Mouse (Mus musculus) megakaryocyte, embryonic 14.5 days (primary cell): ENCODE measurements around the gene Bcas3. TPM values are rescaled to one million over a fixed set of nuclear protein-coding genes. Genes with fewer than 3 reads are reported as not detected.

ENCODE experiments used
- H3K27me3 ChIP-seq: replicated peaks from 2 replicates; pipeline ENCODE3; 2012; ENCODE audit warnings: inconsistent platforms
- H3K36me3 ChIP-seq: replicated peaks from 2 replicates; pipeline ENCODE3; 2012; ENCODE audit warnings: low read length, inconsistent platforms, mixed read lengths
- H3K4me1 ChIP-seq: 2 replicates; pipeline ENCODE4 v1.6.1; 2012; ENCODE audit warnings: inconsistent platforms
- H3K4me3 ChIP-seq: replicated peaks from 2 replicates; pipeline ENCODE3; 2012; ENCODE audit warnings: moderate library complexity, mild to moderate bottlenecking, inconsistent platforms
- H3K9me3 ChIP-seq: 2 replicates; pipeline ENCODE4 v1.6.1; 2012; ENCODE audit warnings: inconsistent platforms
- FLI1 ChIP-seq: IDR thresholded peaks from 2 replicates; pipeline ENCODE4 v1.6.1; 2012; ENCODE audit warnings: low read length, inconsistent platforms, mixed read lengths
- GATA1 ChIP-seq: IDR thresholded peaks from 3 replicates; pipeline ENCODE4 v1.6.1; 2012; ENCODE audit warnings: mixed read lengths, low read length, inconsistent platforms, borderline replicate concordance
- polyA plus RNA-seq: library from polyadenylated mRNA; stranded (reverse); fragments of >175 nt; gene quantifications from 2 replicates; pipeline ENCODE4 v1.2.3, GENCODE M21; 2012; ENCODE audit warnings: low replicate concordance; ENCODE audit not compliant: insufficient read depth

Gene Bcas3
- polyA plus RNA-seq, 1 experiment = 212 TPM

DNA sequence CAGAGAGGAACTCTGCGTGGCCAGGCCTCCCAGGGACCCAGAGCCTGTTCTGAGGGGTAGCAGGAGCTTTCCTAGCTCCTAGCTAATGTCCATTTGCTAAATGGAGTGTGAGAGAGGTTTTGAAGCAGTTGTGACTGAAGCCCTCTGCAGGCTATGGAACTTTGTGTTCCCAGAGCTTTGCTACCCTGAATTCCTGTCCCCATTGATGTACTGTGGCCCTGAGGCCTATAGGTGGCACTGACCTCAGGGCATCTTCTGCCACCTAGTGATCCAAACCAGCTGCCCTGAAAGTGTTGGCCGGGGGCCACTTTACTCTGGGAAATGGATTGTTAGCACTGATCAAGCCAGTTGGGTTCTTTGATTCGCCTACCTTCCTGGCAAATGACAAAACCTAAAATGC lies 380.6 kb downstream of the Bcas3 start:
- H3K4me3 ChIP-seq = no peak overlapping the region
- peaks cover 54% of the 10 kb centered on the region for H3K4me1 ChIP-seq
- H3K27me3 ChIP-seq = peaks cover 5% of the 10 kb centered on the region
- H3K9me3 ChIP-seq = no peaks in the 10 kb centered on the region
- no peaks in the 10 kb centered on the region for H3K36me3 ChIP-seq
- TF ChIP-seq FLI1 (no peak), GATA1 (no peak)

DNA sequence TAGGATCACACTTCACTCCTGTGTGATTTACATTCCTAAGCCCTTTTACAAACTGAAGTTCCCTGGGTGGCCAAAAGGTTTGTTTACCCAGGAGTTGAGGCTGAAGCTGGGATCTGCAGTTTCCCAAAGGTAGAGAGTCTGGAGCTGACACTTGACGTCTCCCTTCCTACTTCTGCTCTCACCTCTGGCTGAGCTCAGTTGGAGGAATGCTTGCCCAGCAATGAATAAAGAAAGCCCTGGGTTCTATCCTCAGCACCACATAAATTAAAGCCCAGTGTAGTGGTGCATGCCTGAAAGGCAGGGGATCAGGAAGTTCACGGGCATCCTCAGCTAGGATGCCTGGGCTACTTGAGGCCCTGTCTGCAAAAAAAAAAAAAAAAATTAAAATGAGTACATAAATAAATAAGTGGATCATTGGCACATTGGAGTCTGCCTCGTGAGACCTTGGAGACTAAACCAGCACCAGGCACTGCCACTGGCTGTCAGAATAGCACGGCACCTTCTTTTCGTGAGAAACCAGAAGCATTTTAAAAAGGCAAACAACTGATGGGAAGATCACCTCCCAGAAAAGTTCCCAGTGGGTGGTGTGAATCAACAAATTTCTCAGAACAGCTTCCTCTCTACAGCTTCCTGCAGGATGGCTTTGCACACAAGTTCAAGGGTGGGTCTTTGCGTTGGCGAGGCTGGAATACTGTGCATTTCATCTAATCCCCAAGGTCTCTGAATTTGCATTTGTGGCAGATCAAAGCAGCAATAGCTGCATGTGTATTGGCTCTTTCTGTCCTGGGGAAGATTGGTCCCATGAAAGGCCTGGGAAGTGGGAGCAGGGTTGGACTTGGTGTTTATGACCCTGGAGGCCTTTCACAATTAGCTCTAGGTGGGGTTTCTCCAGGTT lies 381.6 kb downstream of the Bcas3 start:
- TF ChIP-seq FLI1 = no peak
- TF ChIP-seq GATA1 = no peak
- peaks cover 49% of the 10 kb centered on the region for H3K4me1 ChIP-seq
- H3K9me3 ChIP-seq = no peaks in the 10 kb centered on the region
- H3K27me3 ChIP-seq = peaks cover 10% of the 10 kb centered on the region
- H3K36me3 ChIP-seq = no peaks in the 10 kb centered on the region
- no peak overlapping the region for H3K4me3 ChIP-seq

DNA sequence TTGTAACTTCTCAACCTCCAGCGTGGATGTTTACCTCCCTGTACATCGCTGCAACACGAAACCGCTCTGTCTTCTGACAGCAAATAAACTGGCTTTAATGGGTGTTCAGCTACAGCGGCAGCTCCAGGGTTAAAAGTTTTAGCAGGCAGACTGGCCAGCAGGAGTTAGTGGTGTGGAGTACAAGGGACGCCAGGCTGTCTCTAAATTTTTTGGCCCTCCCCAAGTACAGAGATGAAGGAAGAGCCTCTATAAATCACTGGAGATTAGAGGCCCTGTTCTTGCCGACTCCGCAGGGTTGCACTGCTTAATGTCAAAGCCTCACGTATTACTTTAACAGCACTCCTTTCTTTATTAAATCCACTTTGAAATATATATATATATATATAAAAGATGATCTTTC lies 384.3 kb downstream of the Bcas3 start:
- Histone ChIP-seq H3K27me3 (peaks cover 20% of the 10 kb centered on the region), H3K36me3 (peaks cover 4% of the 10 kb centered on the region), H3K9me3 (peaks cover 7% of the 10 kb centered on the region), H3K4me3 (no peak overlapping the region), H3K4me1 (peaks cover 46% of the 10 kb centered on the region)
- TF ChIP-seq FLI1 (no peak), GATA1 (no peak)

DNA sequence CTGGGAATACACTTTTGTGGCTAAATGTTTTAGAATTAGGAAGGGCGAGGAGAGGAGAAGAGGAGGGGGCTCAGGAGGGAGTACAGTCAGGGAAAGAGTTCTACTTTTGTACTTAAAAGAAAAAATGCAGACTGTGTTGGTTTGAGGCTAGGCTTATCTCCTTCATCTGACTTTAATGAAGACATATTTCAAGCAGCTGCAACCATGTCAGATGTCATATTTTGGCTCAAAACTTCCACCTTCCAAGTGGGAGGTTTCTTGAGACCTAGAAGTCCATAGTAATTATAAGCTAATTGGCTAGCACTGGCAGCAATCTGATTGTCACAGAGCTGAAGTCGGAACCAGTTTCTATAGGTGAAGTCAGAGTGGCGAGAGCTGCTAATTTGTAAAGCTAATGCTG lies 384.9 kb downstream of the Bcas3 start:
- H3K36me3 ChIP-seq = peaks cover 4% of the 10 kb centered on the region
- H3K4me1 ChIP-seq = peaks cover 40% of the 10 kb centered on the region
- H3K4me3 ChIP-seq = no peak overlapping the region
- H3K9me3 ChIP-seq = peaks cover 7% of the 10 kb centered on the region
- TF ChIP-seq FLI1 = no peak
- no peak for TF ChIP-seq GATA1
- peaks cover 26% of the 10 kb centered on the region for H3K27me3 ChIP-seq

DNA sequence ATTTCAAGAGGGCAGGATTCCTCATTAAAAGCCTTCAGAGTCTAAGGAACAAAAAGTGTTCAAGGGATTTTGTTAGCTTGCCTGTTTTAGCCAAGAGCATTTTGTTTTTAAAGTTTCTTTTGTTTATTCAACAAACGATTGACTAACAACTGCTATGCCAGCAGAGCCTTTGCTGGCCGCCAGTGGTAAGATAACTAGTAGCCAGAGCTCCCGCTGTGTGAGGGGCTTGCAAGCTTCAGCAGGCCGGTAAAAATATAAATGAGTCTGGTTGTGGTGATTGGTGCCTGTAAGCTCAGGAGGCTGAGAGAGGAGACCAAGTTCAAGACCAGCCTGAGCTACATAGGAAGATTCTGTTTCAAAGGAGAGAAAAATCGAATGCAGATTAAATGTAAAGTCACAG lies 385.6 kb downstream of the Bcas3 start:
- peaks cover 4% of the 10 kb centered on the region for H3K36me3 ChIP-seq
- peaks cover 7% of the 10 kb centered on the region for H3K9me3 ChIP-seq
- peaks cover 30% of the 10 kb centered on the region for H3K27me3 ChIP-seq
- H3K4me3 ChIP-seq = no peak overlapping the region
- H3K4me1 ChIP-seq = peaks cover 34% of the 10 kb centered on the region
- TF ChIP-seq GATA1 = no peak
- no peak for TF ChIP-seq FLI1

DNA sequence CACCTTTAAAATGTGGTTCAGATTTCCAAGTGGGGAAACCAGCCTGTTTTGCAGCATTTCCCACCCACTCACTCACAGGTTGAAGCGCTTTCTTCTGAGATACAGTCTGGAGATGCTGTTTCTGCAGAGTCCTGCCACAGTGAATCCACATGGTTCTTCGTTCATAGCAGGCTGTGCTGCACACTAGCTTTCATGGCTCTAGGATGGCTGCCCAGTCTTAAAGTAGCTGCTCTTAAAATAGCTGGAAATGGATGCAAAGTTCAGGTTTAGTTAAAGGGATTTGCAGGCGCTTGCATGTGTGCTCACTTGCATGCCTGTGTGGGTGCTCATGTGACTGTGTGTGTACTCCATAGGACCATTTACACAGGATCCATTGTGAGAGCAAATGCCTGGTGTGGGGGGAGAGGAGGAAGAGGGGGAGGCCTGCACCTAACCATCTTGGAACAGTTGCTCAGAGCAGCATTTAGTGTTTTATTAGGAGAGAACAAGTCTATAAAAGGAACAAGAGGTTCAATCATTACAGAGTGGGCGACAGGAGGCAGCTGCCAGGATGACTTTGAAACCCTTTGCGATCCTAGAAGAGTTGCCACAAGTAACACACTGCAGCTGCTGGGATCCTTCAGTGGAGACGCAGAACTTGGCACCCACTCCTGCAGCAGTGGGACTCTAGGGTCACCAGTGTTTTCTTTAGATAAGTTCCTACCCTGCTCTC lies 386.5 kb downstream of the Bcas3 start:
- no peak for TF ChIP-seq FLI1
- TF ChIP-seq GATA1 = no peak
- Histone ChIP-seq H3K36me3 (peaks cover 4% of the 10 kb centered on the region), H3K4me1 (peaks cover 25% of the 10 kb centered on the region), H3K27me3 (peaks cover 33% of the 10 kb centered on the region), H3K9me3 (peaks cover 7% of the 10 kb centered on the region), H3K4me3 (no peak overlapping the region)

DNA sequence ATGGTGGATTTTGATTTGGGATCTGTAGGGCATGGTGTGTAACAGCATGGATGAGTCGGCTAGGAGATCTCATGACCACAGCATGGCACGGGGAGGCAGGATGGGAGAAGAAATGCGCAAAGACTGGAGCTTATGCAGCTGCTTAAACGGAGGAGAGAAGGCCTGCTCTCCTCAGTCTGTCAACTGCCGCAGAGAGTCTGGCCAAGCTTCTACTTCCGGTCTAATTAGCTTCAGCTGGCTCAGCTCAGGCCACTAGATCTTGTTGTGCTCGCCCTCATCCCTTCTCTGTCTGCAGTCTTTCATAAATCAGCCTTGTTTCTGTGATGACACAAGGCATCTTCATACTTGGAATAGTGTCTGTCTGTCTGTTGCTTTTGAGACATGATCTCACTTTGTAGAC lies 393.4 kb downstream of the Bcas3 start:
- peaks cover 11% of the 10 kb centered on the region for H3K4me1 ChIP-seq
- H3K9me3 ChIP-seq = peaks cover 3% of the 10 kb centered on the region
- TF ChIP-seq GATA1 (no peak), FLI1 (no peak)
- H3K27me3 ChIP-seq = peaks cover 32% of the 10 kb centered on the region
- no peak overlapping the region for H3K4me3 ChIP-seq
- peaks cover under 1% of the 10 kb centered on the region for H3K36me3 ChIP-seq

DNA sequence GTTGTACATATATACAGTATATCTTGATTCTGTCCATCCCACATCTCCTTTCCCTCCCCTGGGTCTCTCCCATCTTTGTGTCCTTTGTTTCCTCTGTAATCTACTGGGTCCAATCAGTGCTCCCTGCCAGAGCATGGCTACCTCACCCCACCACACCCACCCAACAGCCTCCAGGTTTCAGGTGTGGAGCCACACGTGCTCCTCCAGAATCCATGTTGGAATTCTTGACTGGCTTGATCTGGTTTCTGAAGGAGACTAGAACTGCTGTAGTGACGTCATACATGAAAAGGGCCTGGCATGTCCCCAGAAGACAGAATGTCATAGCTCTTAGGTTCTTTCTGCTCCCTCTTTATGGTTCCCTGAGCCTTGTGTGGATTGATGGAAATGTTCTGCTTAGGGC lies 395.9 kb downstream of the Bcas3 start:
- Histone ChIP-seq H3K4me1 (peaks cover 14% of the 10 kb centered on the region), H3K36me3 (no peaks in the 10 kb centered on the region), H3K9me3 (no peaks in the 10 kb centered on the region), H3K4me3 (no peak overlapping the region), H3K27me3 (peaks cover 28% of the 10 kb centered on the region)
- no peak for TF ChIP-seq FLI1
- no peak for TF ChIP-seq GATA1

DNA sequence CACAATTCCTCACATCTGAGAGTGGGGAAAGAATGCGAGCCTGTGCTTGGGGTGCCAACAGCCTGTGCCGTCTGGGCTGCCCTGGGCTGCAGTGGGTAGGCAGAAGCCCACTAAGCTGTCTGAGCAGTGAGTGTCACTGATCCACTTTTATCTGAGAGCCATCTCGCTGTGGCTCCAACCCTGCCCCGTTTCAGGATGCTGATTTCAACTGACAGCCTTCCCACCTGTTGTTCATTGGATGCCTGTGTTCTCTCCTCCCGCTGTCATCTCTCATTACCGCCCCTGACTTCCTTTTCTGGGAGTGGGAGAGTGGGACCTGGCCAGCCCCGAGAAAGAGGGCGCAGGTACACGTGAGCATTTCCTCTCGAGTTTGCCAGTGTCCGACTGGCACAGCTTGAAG lies 398.2 kb downstream of the Bcas3 start:
- H3K27me3 ChIP-seq = peaks cover 36% of the 10 kb centered on the region
- peaks cover 11% of the 10 kb centered on the region for H3K4me1 ChIP-seq
- H3K36me3 ChIP-seq = no peaks in the 10 kb centered on the region
- no peaks in the 10 kb centered on the region for H3K9me3 ChIP-seq
- H3K4me3 ChIP-seq = no peak overlapping the region
- TF ChIP-seq GATA1 = no peak
- TF ChIP-seq FLI1 = no peak
